Mouse (Mus musculus): Measurements from ENCODE around the gene Ppef2. TPM values are rescaled to one million over a fixed set of nuclear protein-coding genes. Genes with fewer than 3 reads are reported as not detected.

Ppef2 gene
- polyA plus RNA-seq, 1 experiment from 2014 or later = 0.13 TPM

DNA sequence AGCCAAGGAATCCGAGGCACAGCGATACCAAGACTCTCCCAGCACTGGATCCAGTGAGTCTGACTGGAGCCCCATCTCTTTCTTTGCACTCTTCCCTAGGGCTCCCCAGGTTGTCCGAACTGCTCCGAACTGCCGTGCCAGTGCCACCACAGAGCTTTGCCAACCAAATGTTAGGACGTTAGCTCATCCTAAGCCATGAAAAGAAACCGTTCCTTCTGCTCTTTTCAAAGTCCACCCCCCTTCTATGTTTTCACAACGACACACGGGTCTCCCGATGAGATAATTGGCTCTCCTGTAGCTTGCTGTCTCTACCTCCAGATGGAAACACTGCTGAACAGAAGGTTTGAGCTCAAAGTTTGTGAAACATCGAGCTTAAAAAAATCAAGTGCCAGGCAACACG is 15.3 kb downstream of the Ppef2 start:
- DNase-seq (ENCODE audit: low read depth, low spot score) (no peak), ATAC-seq (no peak)
- ChIA-PET CTCF (interaction anchor here (0.9 to 4.6 kb wide), 10 partner anchors 9 to 51 kb away, joined by 3 to 25 read pairs (median 6); no protein-coding TSS in a partner anchor), POLR2A (no interaction called here)
- no peaks in the 10 kb centered on the region for H3K27me3 ChIP-seq
- in situ Hi-C loops (cut with MboI; ENCODE audit: low pct_unique_long_range_greater_than_20kb) = loop anchor here (25.0 kb wide), 1 partner anchor 728 kb away; the partner anchor contains the start of gene Parm1
- no peak for TF ChIP-seq CTCF (IDR thresholded peaks at IDR 0.05)

DNA sequence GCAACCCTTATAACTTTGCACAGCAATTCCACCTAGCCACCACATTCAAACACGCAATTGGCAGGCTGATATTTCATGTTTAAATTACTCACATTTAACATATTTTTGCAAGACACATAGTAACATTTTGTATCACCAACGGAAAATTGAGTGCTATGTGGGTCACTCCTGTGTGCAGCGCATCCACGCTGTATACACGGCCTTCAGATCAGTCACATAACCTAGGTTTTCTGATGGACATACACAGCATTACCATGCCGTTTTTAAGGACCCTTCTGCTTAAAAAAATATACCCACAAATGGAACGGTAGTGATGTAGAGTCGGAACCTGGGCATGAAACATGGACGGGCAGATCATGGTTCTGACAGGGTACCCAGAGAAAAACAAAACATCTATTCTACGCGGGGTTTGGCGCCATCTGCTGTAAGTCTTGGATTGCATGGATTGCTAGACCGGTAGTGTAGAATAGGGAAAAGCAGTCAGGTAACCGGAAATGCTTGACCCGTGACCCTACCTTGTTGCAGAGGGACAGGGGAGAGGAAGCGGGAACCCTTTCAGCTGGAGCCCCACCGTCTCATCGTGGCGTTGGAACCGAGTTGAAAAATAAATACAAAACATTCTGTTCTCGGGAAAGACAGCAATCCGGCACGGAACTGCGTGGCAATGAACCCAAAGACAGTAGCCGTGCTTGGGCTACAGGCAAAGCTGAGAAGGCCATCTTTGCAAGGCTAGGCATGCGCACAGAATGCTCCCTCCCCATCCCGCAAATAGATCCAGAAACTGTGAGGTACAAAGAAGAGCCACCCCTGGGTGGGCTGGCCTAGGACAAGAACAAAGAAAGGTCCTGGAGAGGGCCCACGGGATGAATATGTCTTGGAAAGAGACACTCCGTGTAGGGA is 16.5 kb downstream of the Ppef2 start:
- peak; percentile 87 for TF ChIP-seq CTCF (IDR thresholded peaks at IDR 0.05)
- peak; percentile 62 for ATAC-seq
- CTCF ChIA-PET = interaction anchor here (0.9 to 4.6 kb wide), 9 partner anchors 10 to 89 kb away, joined by 3 to 25 read pairs (median 5); no protein-coding TSS in a partner anchor
- DNase-seq (ENCODE audit: low read depth, low spot score) = no peak
- POLR2A ChIA-PET = interaction anchor here (1.1 to 1.6 kb wide), 2 partner anchors 12 to 45 kb away, joined by 4 read pairs; no protein-coding TSS in a partner anchor
- in situ Hi-C loops (cut with MboI; ENCODE audit: low pct_unique_long_range_greater_than_20kb) = loop anchor here (5.0 to 25.0 kb wide), 3 partner anchors 47 to 727 kb away; partner anchors contain the start of gene Parm1
- H3K27me3 ChIP-seq = no peaks in the 10 kb centered on the region

DNA sequence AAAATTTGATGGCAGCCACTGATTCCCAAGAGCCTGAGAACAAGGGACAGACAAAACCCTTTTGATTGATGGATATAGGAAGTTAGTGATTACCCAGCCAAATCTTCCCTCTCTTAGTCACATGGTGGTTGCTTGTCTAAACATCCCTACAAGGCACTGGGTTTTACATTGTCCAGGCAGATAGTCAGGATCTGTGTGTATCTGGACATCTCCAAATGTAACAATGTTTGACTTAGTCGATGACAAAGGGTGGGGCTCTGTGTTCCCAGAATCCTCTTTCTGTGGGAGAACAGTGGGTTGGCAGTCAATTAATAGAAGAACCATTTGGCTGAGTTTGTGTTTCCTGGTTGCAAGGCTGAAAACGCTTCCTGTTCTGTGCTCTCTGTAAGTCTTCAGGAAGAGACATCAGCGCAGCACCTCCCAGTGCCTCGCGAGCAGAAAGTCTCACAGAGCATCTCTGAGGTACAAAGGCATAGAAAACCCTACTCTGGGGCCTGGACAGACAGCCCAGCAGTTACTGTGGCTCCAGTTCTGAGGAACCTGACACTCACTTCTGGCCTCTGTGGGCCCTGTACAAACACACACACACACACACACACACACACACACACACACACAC is 21.0 kb downstream of the Ppef2 start:
- ATAC-seq (no peak), DNase-seq (ENCODE audit: low read depth, low spot score) (no peak)
- ChIA-PET CTCF (no interaction called here), POLR2A (no interaction called here)
- no peaks in the 10 kb centered on the region for H3K27me3 ChIP-seq
- in situ Hi-C loops (cut with MboI; ENCODE audit: low pct_unique_long_range_greater_than_20kb) = loop anchor here (5.0 to 25.0 kb wide), 3 partner anchors 43 to 723 kb away; partner anchors contain the start of gene Parm1
- no peak for TF ChIP-seq CTCF (IDR thresholded peaks at IDR 0.05)

DNA sequence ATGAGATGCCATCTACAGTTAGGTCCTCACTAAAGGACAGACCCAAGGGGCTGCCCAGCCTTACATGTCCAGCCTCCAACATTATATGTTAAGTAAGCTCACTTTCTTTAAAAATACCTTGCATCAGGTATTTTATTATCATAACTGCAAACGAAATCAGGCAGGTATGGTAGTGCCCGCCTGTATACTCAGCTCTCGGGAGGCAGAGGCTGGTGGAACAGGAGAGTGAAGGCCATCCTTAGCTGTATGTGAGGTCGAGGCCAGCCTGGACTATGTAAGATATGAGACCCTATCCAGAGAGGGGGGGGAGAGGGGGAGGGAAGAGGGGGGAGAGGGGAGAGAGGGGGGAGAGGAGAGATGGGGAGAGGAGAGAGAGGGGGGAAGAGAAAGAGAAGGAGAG is 22.7 kb downstream of the Ppef2 start:
- in situ Hi-C loops (cut with MboI; ENCODE audit: low pct_unique_long_range_greater_than_20kb) = loop anchor here (10.0 to 25.0 kb wide), 2 partner anchors 179 to 721 kb away; partner anchors contain the start of gene Parm1
- ATAC-seq (no peak), DNase-seq (ENCODE audit: low read depth, low spot score) (no peak)
- ChIA-PET POLR2A (interaction anchor here (0.8 kb wide), 1 partner anchor 13 kb away, joined by 3 read pairs; no protein-coding TSS in a partner anchor), CTCF (interaction anchor here (0.8 to 1.1 kb wide), 3 partner anchors 26 to 165 kb away, joined by 3 read pairs; no protein-coding TSS in a partner anchor)
- no peak for TF ChIP-seq CTCF (IDR thresholded peaks at IDR 0.05)
- H3K27me3 ChIP-seq = no peaks in the 10 kb centered on the region

DNA sequence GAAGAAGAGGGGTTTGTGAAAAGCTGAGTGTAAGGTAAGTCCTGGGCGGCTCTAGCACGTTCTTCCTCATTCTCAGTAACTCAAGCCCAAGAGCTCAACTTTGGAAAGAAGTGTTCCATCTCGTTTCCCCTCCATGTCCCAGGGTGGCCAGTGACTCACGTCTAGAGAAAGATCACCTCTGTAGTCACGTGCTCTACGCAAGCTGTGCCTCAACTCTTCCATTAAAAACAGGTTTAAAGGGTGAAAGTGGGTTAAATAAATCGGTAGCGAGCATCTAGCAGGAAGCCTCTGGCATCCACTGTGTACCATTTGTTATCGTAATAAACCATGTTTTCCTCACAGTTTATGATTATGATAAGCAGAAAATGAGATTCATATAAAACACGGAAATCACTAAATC is 24.2 kb downstream of the Ppef2 start:
- CTCF ChIA-PET = interaction anchor here (0.7 kb wide), 1 partner anchor 12 kb away, joined by 4 read pairs; no protein-coding TSS in a partner anchor
- ATAC-seq = no peak
- H3K27me3 ChIP-seq = no peaks in the 10 kb centered on the region
- no peak for DNase-seq (ENCODE audit: low read depth, low spot score)
- TF ChIP-seq CTCF (IDR thresholded peaks at IDR 0.05) = no peak
- in situ Hi-C loops (cut with MboI; ENCODE audit: low pct_unique_long_range_greater_than_20kb) = loop anchor here (10.0 to 25.0 kb wide), 2 partner anchors 177 to 720 kb away; partner anchors contain the start of gene Parm1
- POLR2A ChIA-PET = no interaction called here

DNA sequence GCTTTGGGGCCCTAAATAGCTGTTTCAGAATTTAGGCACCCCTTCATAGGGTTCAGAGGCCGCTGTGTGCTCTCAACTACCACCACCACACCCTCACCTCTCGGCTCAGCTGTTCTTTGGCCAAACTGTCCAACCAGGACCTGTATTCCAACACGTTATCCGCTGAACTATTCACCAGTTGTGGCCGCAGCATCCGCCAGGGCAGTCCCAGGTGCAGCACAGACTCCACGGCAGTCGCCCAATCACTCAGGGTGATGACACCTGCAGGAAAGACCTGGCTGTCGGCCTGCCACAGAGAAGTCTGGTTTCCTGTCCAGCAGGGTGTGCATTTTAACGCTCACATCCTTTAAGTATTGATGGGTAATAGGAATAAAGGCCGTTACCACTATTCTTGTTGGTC is 25.8 kb downstream of the Ppef2 start:
- DNase-seq (ENCODE audit: low read depth, low spot score) = no peak
- ATAC-seq = no peak
- no peak for TF ChIP-seq CTCF (IDR thresholded peaks at IDR 0.05)
- CTCF ChIA-PET = interaction anchor here (0.8 kb wide), 1 partner anchor 8 kb away, joined by 5 read pairs; no protein-coding TSS in a partner anchor
- H3K27me3 ChIP-seq = no peaks in the 10 kb centered on the region
- POLR2A ChIA-PET = interaction anchor here (0.7 kb wide), 1 partner anchor 20 kb away, joined by 4 read pairs; no protein-coding TSS in a partner anchor
- in situ Hi-C loops (cut with MboI; ENCODE audit: low pct_unique_long_range_greater_than_20kb) = loop anchor here (10.0 to 25.0 kb wide), 2 partner anchors 176 to 718 kb away; partner anchors contain the start of gene Parm1

DNA sequence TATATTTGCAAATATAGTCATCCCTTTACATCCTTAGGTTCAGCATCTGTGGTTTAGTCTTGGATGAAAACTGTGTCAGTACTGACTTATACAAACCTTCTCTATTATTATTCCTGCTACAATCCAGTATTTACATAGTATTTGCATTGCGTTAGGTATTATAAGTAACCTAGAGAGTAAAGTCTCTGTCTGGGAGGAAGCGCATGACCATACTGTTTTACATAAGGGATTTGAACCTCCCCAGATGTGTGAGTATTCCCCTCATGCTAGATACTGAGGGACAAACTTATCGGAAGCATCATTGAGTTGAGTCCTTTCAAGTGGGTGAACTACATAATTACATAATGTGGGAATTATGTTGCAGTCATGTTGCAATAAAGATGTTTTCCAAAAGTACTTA is 26.6 kb downstream of the Ppef2 start:
- no peak for TF ChIP-seq CTCF (IDR thresholded peaks at IDR 0.05)
- in situ Hi-C loops (cut with MboI; ENCODE audit: low pct_unique_long_range_greater_than_20kb) = loop anchor here (25.0 kb wide), 1 partner anchor 717 kb away; the partner anchor contains the start of gene Parm1
- ATAC-seq (no peak), DNase-seq (ENCODE audit: low read depth, low spot score) (no peak)
- CTCF ChIA-PET = interaction anchor here (0.8 kb wide), 1 partner anchor 9 kb away, joined by 5 read pairs; no protein-coding TSS in a partner anchor
- POLR2A ChIA-PET = no interaction called here
- H3K27me3 ChIP-seq = no peaks in the 10 kb centered on the region

DNA sequence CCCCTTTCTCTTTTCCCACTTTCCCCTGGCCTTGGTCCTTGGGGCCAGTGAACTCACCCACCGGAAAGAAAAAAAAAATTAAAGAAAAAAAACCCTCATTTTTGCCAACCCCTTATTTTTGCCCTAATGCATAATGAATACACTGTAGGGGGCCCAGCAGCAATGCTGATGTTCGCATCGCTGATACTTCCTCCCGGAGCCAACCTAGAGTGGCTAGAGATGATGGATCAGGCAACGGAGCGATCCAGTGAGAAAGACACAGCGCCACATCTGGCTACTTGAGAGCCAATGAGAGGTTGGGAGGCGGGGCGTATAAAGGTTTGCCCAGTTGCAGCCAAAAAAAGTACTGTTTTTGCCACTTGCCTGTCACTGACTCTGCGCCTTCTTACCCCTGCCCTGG is 27.3 kb downstream of the Ppef2 start:
- ChIA-PET POLR2A (interaction anchor here (0.6 to 0.7 kb wide), 2 partner anchors 59 to 155 kb away, joined by 3 to 5 read pairs; no protein-coding TSS in a partner anchor), CTCF (interaction anchor here (1.2 kb wide), 1 partner anchor 9 kb away, joined by 6 read pairs; no protein-coding TSS in a partner anchor)
- ATAC-seq = no peak
- no peak for DNase-seq (ENCODE audit: low read depth, low spot score)
- in situ Hi-C loops (cut with MboI; ENCODE audit: low pct_unique_long_range_greater_than_20kb) = loop anchor here (25.0 kb wide), 1 partner anchor 716 kb away; the partner anchor contains the start of gene Parm1
- no peak for TF ChIP-seq CTCF (IDR thresholded peaks at IDR 0.05)
- H3K27me3 ChIP-seq = no peaks in the 10 kb centered on the region

DNA sequence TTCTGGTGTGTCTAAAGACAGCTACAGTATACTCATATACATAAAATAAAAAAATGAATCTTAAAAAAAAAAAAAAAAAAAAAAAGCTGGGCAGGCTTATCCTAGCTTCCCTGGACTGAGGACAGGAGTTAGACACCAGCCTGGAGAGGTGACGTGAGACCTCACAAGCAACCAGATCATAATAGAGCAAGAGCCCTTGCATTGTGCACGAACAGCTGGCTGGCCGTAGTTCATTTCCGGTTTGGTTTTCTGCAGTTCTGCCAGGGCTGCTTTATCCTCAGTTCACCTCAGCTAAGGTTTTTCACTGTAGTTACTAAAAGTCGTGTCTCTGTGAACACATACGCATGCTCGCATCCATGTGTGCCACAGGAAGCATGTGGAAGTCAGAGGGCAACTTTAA is 28.3 kb downstream of the Ppef2 start:
- ChIA-PET CTCF (interaction anchor here (0.8 to 1.9 kb wide), 4 partner anchors 8 to 76 kb away, joined by 3 to 6 read pairs (median 4); no protein-coding TSS in a partner anchor), POLR2A (interaction anchor here (1.6 kb wide), 1 partner anchor 11 kb away, joined by 4 read pairs; no protein-coding TSS in a partner anchor)
- H3K27me3 ChIP-seq = no peaks in the 10 kb centered on the region
- DNase-seq (ENCODE audit: low read depth, low spot score) = no peak
- ATAC-seq = no peak
- in situ Hi-C loops (cut with MboI; ENCODE audit: low pct_unique_long_range_greater_than_20kb) = loop anchor here (25.0 kb wide), 1 partner anchor 715 kb away; the partner anchor contains the start of gene Parm1
- TF ChIP-seq CTCF (IDR thresholded peaks at IDR 0.05) = no peak
